Mouse (Mus musculus) MEL (cell line): Measurements from ENCODE around the gene B3gat3. TPM values are rescaled to one million over a fixed set of nuclear protein-coding genes. Genes with fewer than 3 reads are reported as not detected.

ENCODE experiments used
- DNase-seq: peaks from one replicate; pipeline ENCODE4 v3.0.0; 2011; ENCODE audit warnings: low read depth, low spot score
- H3K27ac ChIP-seq: 2 replicates; pipeline ENCODE4 v1.5.1; 2012; ENCODE audit warnings: low read depth, mild to moderate bottlenecking, control low read depth, low read length, moderate library complexity; ENCODE audit not compliant: control insufficient read depth
- H3K27me3 ChIP-seq, 2 experiments: fragments of 150-350 bp in 1 of 2; sonication (generic) in 1 of 2; 2 replicates each; pipeline ENCODE4 v1.6.1; 2012; ENCODE audit warnings: low read length in 2 of 2, mild to moderate bottlenecking in 2 of 2, improper control_type of control experiment in 1 of 2, moderate library complexity in 1 of 2; ENCODE audit not compliant: insufficient read depth in 2 of 2, control insufficient read depth in 1 of 2
- H3K36me3 ChIP-seq, 2 experiments: 2 replicates each; pipeline ENCODE4 v1.6.1; 2012 to 2014; ENCODE audit warnings: low read length in 2 of 2, improper control_type of control experiment in 1 of 2, inconsistent platforms in 1 of 2, mild to moderate bottlenecking in 1 of 2; ENCODE audit not compliant: insufficient read depth in 2 of 2, control insufficient read depth in 1 of 2
- H3K4me1 ChIP-seq, 2 experiments: fragments of 150-350 bp in 1 of 2; sonication (generic) in 1 of 2; 2 replicates each; pipeline ENCODE4 v1.6.1; 2012; ENCODE audit warnings: low read length in 2 of 2, improper control_type of control experiment in 1 of 2, mild to moderate bottlenecking in 1 of 2; ENCODE audit not compliant: insufficient read depth in 2 of 2, control insufficient read depth in 1 of 2
- H3K4me3 ChIP-seq, 2 experiments: fragments of 150-350 bp in 1 of 2; sonication (generic) in 1 of 2; 2 replicates each; pipeline ENCODE4 v1.5.1; 2012; ENCODE audit warnings: low read depth in 2 of 2, low read length in 2 of 2, mild to moderate bottlenecking in 2 of 2, moderate library complexity in 2 of 2, control low read depth in 1 of 2, improper control_type of control experiment in 1 of 2; ENCODE audit not compliant: control insufficient read depth in 1 of 2, insufficient read depth in 1 of 2
- H3K79me2 ChIP-seq: 2 replicates; pipeline ENCODE4 v1.6.1; 2012; ENCODE audit warnings: mild to moderate bottlenecking, low read length, moderate library complexity; ENCODE audit not compliant: control insufficient read depth, poor library complexity, insufficient read depth
- H3K9ac ChIP-seq: 2 replicates; pipeline ENCODE4 v1.6.1; 2012; ENCODE audit warnings: low read depth, mild to moderate bottlenecking, control low read depth, low read length, moderate library complexity; ENCODE audit not compliant: control insufficient read depth, poor library complexity, severe bottlenecking
- H3K9me3 ChIP-seq: fragments of 150-350 bp; sonication (generic); replicated peaks from 2 replicates; pipeline ENCODE4 v1.6.1; 2012; ENCODE audit warnings: mild to moderate bottlenecking, low read length, improper control_type of control experiment, moderate library complexity; ENCODE audit not compliant: insufficient read depth
- BHLHE40 ChIP-seq: IDR thresholded peaks from 2 replicates; pipeline ENCODE4 v1.6.1; 2012; ENCODE audit warnings: low read depth, mild to moderate bottlenecking, inconsistent platforms, low read length, improper control_type of control experiment, borderline replicate concordance
- CHD1 ChIP-seq: IDR thresholded peaks from 2 replicates; pipeline ENCODE4 v1.6.1; 2012; ENCODE audit warnings: low read depth, mild to moderate bottlenecking, inconsistent platforms, low read length, improper control_type of control experiment
- CHD2 ChIP-seq: IDR thresholded peaks from 2 replicates; pipeline ENCODE4 v1.6.1; 2011; ENCODE audit warnings: low read length, improper control_type of control experiment
- CTCF ChIP-seq, 3 experiments: IDR thresholded peaks in 2 of 3; conservative IDR thresholded peaks in 1 of 3; 2 replicates each; pipeline ENCODE4 v1.5.1; 2011 to 2012; ENCODE audit warnings: low read length in 3 of 3, low read depth in 2 of 3, mild to moderate bottlenecking in 2 of 3, improper control_type of control experiment in 1 of 3, inconsistent platforms in 1 of 3, mixed read lengths in 1 of 3, moderate library complexity in 1 of 3; ENCODE audit not compliant: control insufficient read depth in 1 of 3, insufficient read depth in 1 of 3, poor library complexity in 1 of 3, severe bottlenecking in 1 of 3
- E2F4 ChIP-seq: IDR thresholded peaks from 2 replicates; pipeline ENCODE4 v1.6.1; 2011; ENCODE audit warnings: low read depth, low read length, improper control_type of control experiment, borderline replicate concordance
- ELF1 ChIP-seq: IDR thresholded peaks from 2 replicates; pipeline ENCODE4 v1.6.1; 2014; ENCODE audit warnings: low read depth, mild to moderate bottlenecking, inconsistent platforms, low read length, improper control_type of control experiment, moderate library complexity
- GABPA ChIP-seq: IDR thresholded peaks from 2 replicates; pipeline ENCODE4 v1.6.1; 2012; ENCODE audit warnings: low read depth, mild to moderate bottlenecking, inconsistent platforms, low read length, improper control_type of control experiment, moderate library complexity
- GATA1 ChIP-seq: IDR thresholded peaks from 2 replicates; pipeline ENCODE4 v1.6.1; 2011; ENCODE audit warnings: low read depth, low read length, improper control_type of control experiment
- HCFC1 ChIP-seq: IDR thresholded peaks from 2 replicates; pipeline ENCODE4 v1.6.1; 2012; ENCODE audit warnings: low read depth, mild to moderate bottlenecking, inconsistent platforms, low read length, improper control_type of control experiment, moderate library complexity
- JUND ChIP-seq: IDR thresholded peaks from 2 replicates; pipeline ENCODE4 v1.6.1; 2011; ENCODE audit warnings: low read depth, mild to moderate bottlenecking, improper control_type of control experiment, low read length
- KAT2A ChIP-seq: conservative IDR thresholded peaks from 2 replicates; pipeline ENCODE4 v1.6.1; 2012; ENCODE audit warnings: low read depth, low read length, improper control_type of control experiment, inconsistent platforms
- MAX ChIP-seq: IDR thresholded peaks from 2 replicates; pipeline ENCODE4 v1.6.1; 2011; ENCODE audit warnings: low read length, improper control_type of control experiment
- MAZ ChIP-seq: IDR thresholded peaks from 2 replicates; pipeline ENCODE4 v1.6.1; 2012; ENCODE audit warnings: low read depth, mild to moderate bottlenecking, inconsistent platforms, low read length, improper control_type of control experiment
- MEF2A ChIP-seq: IDR thresholded peaks from 2 replicates; pipeline ENCODE4 v1.6.1; 2014; ENCODE audit warnings: low read depth, mild to moderate bottlenecking, inconsistent platforms, low read length, improper control_type of control experiment; ENCODE audit not compliant: poor library complexity, insufficient replicate concordance, severe bottlenecking; ENCODE audit errors: extremely low read depth
- MXI1 ChIP-seq: IDR thresholded peaks from 2 replicates; pipeline ENCODE4 v1.6.1; 2011; ENCODE audit warnings: mild to moderate bottlenecking, low read depth, low read length, improper control_type of control experiment
- MYB ChIP-seq: IDR thresholded peaks from 2 replicates; pipeline ENCODE4 v1.6.1; 2011; ENCODE audit warnings: mild to moderate bottlenecking, low read depth, low read length, improper control_type of control experiment
- MYC ChIP-seq: IDR thresholded peaks from 2 replicates; pipeline ENCODE4 v1.6.1; 2011; ENCODE audit warnings: low read depth, mild to moderate bottlenecking, low read length, improper control_type of control experiment, moderate library complexity
- NELFE ChIP-seq: IDR thresholded peaks from 2 replicates; pipeline ENCODE4 v1.6.1; 2011; ENCODE audit warnings: low read depth, low read length, improper control_type of control experiment
- NRF1 ChIP-seq: IDR thresholded peaks from 2 replicates; pipeline ENCODE4 v1.6.1; 2014; ENCODE audit warnings: low read depth, mild to moderate bottlenecking, inconsistent platforms, low read length, improper control_type of control experiment, moderate library complexity; ENCODE audit not compliant: poor library complexity, insufficient read depth, severe bottlenecking
- POLR2A ChIP-seq, 2 experiments: IDR thresholded peaks; 2 replicates each; pipeline ENCODE4 v1.6.1; 2011 to 2012; ENCODE audit warnings: low read length in 2 of 2, mild to moderate bottlenecking in 2 of 2, control low read depth in 1 of 2, improper control_type of control experiment in 1 of 2, low read depth in 1 of 2, moderate library complexity in 1 of 2; ENCODE audit not compliant: control insufficient read depth in 1 of 2, insufficient read depth in 1 of 2, poor library complexity in 1 of 2
- POLR2AphosphoS2 ChIP-seq: IDR thresholded peaks from 2 replicates; pipeline ENCODE4 v1.6.1; 2011; ENCODE audit warnings: low read length, improper control_type of control experiment
- POLR2AphosphoS5 ChIP-seq: IDR thresholded peaks from 2 replicates; pipeline ENCODE4 v1.6.1; 2012; ENCODE audit warnings: low read depth, borderline replicate concordance, mild to moderate bottlenecking, inconsistent platforms, low read length, moderate library complexity, mixed read lengths
- RAD21 ChIP-seq: IDR thresholded peaks from 2 replicates; pipeline ENCODE4 v1.6.1; 2011; ENCODE audit warnings: mild to moderate bottlenecking, low read depth, low read length, improper control_type of control experiment
- RCOR1 ChIP-seq: IDR thresholded peaks from 2 replicates; pipeline ENCODE4 v1.6.1; 2012; ENCODE audit warnings: low read depth, mild to moderate bottlenecking, inconsistent platforms, low read length, improper control_type of control experiment
- SIN3A ChIP-seq: IDR thresholded peaks from 2 replicates; pipeline ENCODE4 v1.6.1; 2012; ENCODE audit warnings: low read length, improper control_type of control experiment, inconsistent platforms
- SMC3 ChIP-seq: IDR thresholded peaks from 2 replicates; pipeline ENCODE4 v1.6.1; 2011; ENCODE audit warnings: low read depth, low read length, improper control_type of control experiment
- TAL1 ChIP-seq: IDR thresholded peaks from 2 replicates; pipeline ENCODE4 v1.6.1; 2012; ENCODE audit warnings: mild to moderate bottlenecking, inconsistent platforms, low read length, moderate library complexity, mixed read lengths
- TBP ChIP-seq: IDR thresholded peaks from 2 replicates; pipeline ENCODE4 v1.8.0; 2011; ENCODE audit warnings: low read depth, low read length, improper control_type of control experiment
- TCF12 ChIP-seq: IDR thresholded peaks from 2 replicates; pipeline ENCODE4 v1.6.1; 2014; ENCODE audit warnings: low read depth, mild to moderate bottlenecking, inconsistent platforms, low read length, improper control_type of control experiment, moderate library complexity
- UBTF ChIP-seq: IDR thresholded peaks from 2 replicates; pipeline ENCODE4 v1.6.1; 2012; ENCODE audit warnings: low read depth, mild to moderate bottlenecking, inconsistent platforms, low read length, improper control_type of control experiment, moderate library complexity, borderline replicate concordance; ENCODE audit not compliant: insufficient read depth
- USF1 ChIP-seq: IDR thresholded peaks from 2 replicates; pipeline ENCODE4 v1.6.1; 2014; ENCODE audit warnings: low read depth, mild to moderate bottlenecking, inconsistent platforms, low read length, improper control_type of control experiment, moderate library complexity
- USF2 ChIP-seq, 2 experiments: IDR thresholded peaks; 2 replicates each; pipeline ENCODE4 v1.6.1; 2011 to 2012; ENCODE audit warnings: improper control_type of control experiment in 2 of 2, low read length in 2 of 2, borderline replicate concordance in 1 of 2, inconsistent platforms in 1 of 2, low read depth in 1 of 2, mild to moderate bottlenecking in 1 of 2; ENCODE audit not compliant: insufficient read depth in 1 of 2
- ZC3H11A ChIP-seq: IDR thresholded peaks from 2 replicates; pipeline ENCODE4 v1.6.1; 2012; ENCODE audit warnings: low read depth, mild to moderate bottlenecking, inconsistent platforms, low read length, improper control_type of control experiment
- ZKSCAN1 ChIP-seq: IDR thresholded peaks from 2 replicates; pipeline ENCODE4 v1.6.1; 2012; ENCODE audit warnings: low read depth, mild to moderate bottlenecking, inconsistent platforms, low read length, improper control_type of control experiment, moderate library complexity
- ZMIZ1 ChIP-seq: IDR thresholded peaks from 2 replicates; pipeline ENCODE4 v1.6.1; 2012; ENCODE audit warnings: low read depth, mild to moderate bottlenecking, inconsistent platforms, low read length, improper control_type of control experiment, moderate library complexity
- ZNF384 ChIP-seq: IDR thresholded peaks from 2 replicates; pipeline ENCODE4 v1.6.1; 2012; ENCODE audit warnings: low read depth, mild to moderate bottlenecking, inconsistent platforms, low read length, improper control_type of control experiment
- polyA plus RNA-seq, 2 experiments: library from polyadenylated mRNA; stranded (reverse) in 1 of 2; unstranded in 1 of 2; fragments of >175 nt in 1 of 2; fragments of >200 nt in 1 of 2; gene quantifications; 2 replicates each; pipeline versions ENCODE4 v1.2.1 to v1.2.4; 2012; ENCODE audit warnings: low replicate concordance in 2 of 2, low read depth in 1 of 2; ENCODE audit not compliant: insufficient read length in 2 of 2, insufficient read depth in 1 of 2, missing spikeins in 1 of 2
- total RNA-seq: library from RNA; depleted of rRNA; stranded (reverse); fragments of 300-350 nt; gene quantifications from 2 replicates; pipeline ENCODE4 v1.2.3, GENCODE M21; 2012

B3gat3 gene
- total and polyA plus RNA-seq, 3 experiments, result 26.2 to 35.4 TPM; not detected in 1

GRCm38 (mm10) chr19:8927891-8928525 is 7.8 kb downstream of the B3gat3 start:
- H3K79me2 ChIP-seq, result no peaks in the 10 kb centered on the region; the same call in none of the 2 replicates
- H3K4me1 ChIP-seq, result peaks cover 20 to 37% of the 10 kb centered on the region in 2 experiments
- no peak overlapping the region for H3K9ac ChIP-seq
- H3K4me3 ChIP-seq, result 0 out of 4 replicates have a peak overlapping the region, but pooled peaks of 1 of the 2 experiments have one; percentile 14
- H3K27me3 ChIP-seq, result no peaks in the 10 kb centered on the region
- peak overlapping the region; percentile 75 for H3K27ac ChIP-seq
- peaks cover 0 to 27% of the 10 kb centered on the region in 2 experiments; a peak in 2 of 4 replicates for H3K36me3 ChIP-seq
- DNase-seq, result peak; percentile 83
- no peaks in the 10 kb centered on the region for H3K9me3 ChIP-seq
- TF ChIP-seq CHD1, result no peak
- peak; percentile 34; the same call in 1 of the 2 replicates for TF ChIP-seq ZNF384
- TF ChIP-seq USF1, result 0 out of 2 replicates have a peak, but pooled peaks have one; percentile 25
- TF ChIP-seq HCFC1, result peak; percentile 65
- TF ChIP-seq TCF12, result peak; percentile 100
- no peak for TF ChIP-seq USF2 (IDR thresholded peaks at IDR 0.05; ENCODE audit: borderline replicate concordance in 1 of 2, insufficient read depth in 1 of 2, low read depth in 1 of 2, low read length in 2 of 2)
- no peak for TF ChIP-seq SMC3
- peak; percentile 94 for TF ChIP-seq SIN3A
- peak; percentile 63; the same call in 1 of the 2 replicates for TF ChIP-seq MYC
- no peak for TF ChIP-seq JUND
- TF ChIP-seq UBTF, result no peak
- TF ChIP-seq MEF2A, result 0 out of 2 replicates have a peak, but pooled peaks have one; percentile 71
- TF ChIP-seq KAT2A, result peak; percentile 58
- no peak for TF ChIP-seq POLR2A (IDR thresholded peaks at IDR 0.05; ENCODE audit: control insufficient read depth in 1 of 2, insufficient read depth in 1 of 2, low read depth in 1 of 2, low read length in 2 of 2, poor library complexity in 1 of 2)
- TF ChIP-seq E2F4, result no peak
- TF ChIP-seq RAD21, result no peak
- peak; percentile 21; the same call in 1 of the 2 replicates for TF ChIP-seq CHD2
- no peak for TF ChIP-seq CTCF (IDR thresholded peaks at IDR 0.05 in 2 of 3, conservative IDR thresholded peaks at IDR 0.05 in 1 of 3; ENCODE audit: control insufficient read depth in 1 of 3, insufficient read depth in 1 of 3, low read depth in 2 of 3, low read length in 3 of 3, poor library complexity in 1 of 3, severe bottlenecking in 1 of 3)
- TF ChIP-seq ZKSCAN1, result no peak
- TF ChIP-seq NRF1, result no peak
- TF ChIP-seq ELF1, result peak; percentile 63; the same call in 1 of the 2 replicates
- TF ChIP-seq TAL1, result peak; percentile 77
- TF ChIP-seq MAZ, result peak; percentile 88
- no peak for TF ChIP-seq GABPA
- peak; percentile 76 for TF ChIP-seq MYB
- peak; percentile 55; the same call in 1 of the 2 replicates for TF ChIP-seq MAX
- TF ChIP-seq NELFE, result no peak
- peak; percentile 99 for TF ChIP-seq GATA1
- peak; percentile 98 for TF ChIP-seq RCOR1
- TF ChIP-seq ZMIZ1, result peak; percentile 62; the same call in 1 of the 2 replicates
- TF ChIP-seq POLR2AphosphoS2, result peak; percentile 83
- peak; percentile 80 for TF ChIP-seq BHLHE40
- TF ChIP-seq MXI1, result peak; percentile 84
- TF ChIP-seq TBP, result no peak
- TF ChIP-seq POLR2AphosphoS5, result no peak
- TF ChIP-seq ZC3H11A, result peak; percentile 17; the same call in 1 of the 2 replicates
